Mouse (Mus musculus): ENCODE measurements at regions not wholly inside any gene's neighbourhood (a gene's known extent, or its start where the extent isn't known, plus 50 kb on each side); places are given as distances from the start of the nearest gene placed in this dataset.
"Not testable (repeated sequence)": the region's sequence is repeated elsewhere in the genome, so short reads cannot be mapped to it uniquely, and the experiment has no call there.

- Histone ChIP-seq H3K9ac (no peak overlapping the region), H3K27ac (ENCODE audit: poor library complexity, severe bottlenecking) (no peak overlapping the region), H3K9me3 (replicated peaks) (no peaks in the 10 kb centered on the region), H3K4me2 (no peak overlapping the region), H3K27me3 (replicated peaks) (no peaks in the 10 kb centered on the region), H3K4me3 (no peak overlapping the region), H3K4me1 (replicated peaks) (no peaks in the 10 kb centered on the region), H3K36me3 (no peaks in the 10 kb centered on the region)
- WGBS: 72% methylated on average over 3 of the region's 3 CpGs
- ATAC-seq (ENCODE audit: insufficient number of reproducible peaks, low FRiP score): no peak
Measured at GRCm38 (mm10) chr3:109224526-109224925, 101.6 kb downstream of the Slc25a24 start.

GRCm38 (mm10) chr3:109234275-109234674 is 106.2 kb upstream of the Vav3 start:
- no peak overlapping the region for H3K27ac ChIP-seq (ENCODE audit: poor library complexity, severe bottlenecking)

DNA sequence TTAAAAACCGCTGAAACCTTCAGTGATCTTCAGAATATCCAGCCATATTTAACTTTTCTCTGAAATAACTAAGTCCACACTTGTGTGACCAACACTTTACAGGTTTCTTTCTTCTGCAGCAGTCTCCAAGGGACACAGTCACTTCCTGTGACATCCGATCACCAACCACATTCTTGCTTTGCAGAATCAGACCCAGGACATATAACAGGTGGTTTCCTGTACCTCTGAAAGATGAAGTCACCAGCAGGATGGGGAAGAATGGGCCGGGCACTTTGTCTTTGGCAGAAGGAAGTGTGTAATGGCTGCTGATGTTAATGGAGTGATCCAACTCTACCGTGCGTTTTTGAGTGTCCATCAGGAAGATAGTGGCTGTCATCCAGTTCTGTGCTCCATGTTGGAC is 103.5 kb upstream of the Vav3 start:
- ATAC-seq (ENCODE audit: insufficient number of reproducible peaks, low FRiP score): no peak
- 66% methylated on average over 5 of the region's 5 CpGs for WGBS
- Histone ChIP-seq H3K36me3 (no peaks in the 10 kb centered on the region), H3K4me3 (no peak overlapping the region), H3K4me2 (no peak overlapping the region), H3K9ac (no peak overlapping the region), H3K27ac (ENCODE audit: poor library complexity, severe bottlenecking) (no peak overlapping the region), H3K9me3 (replicated peaks) (no peaks in the 10 kb centered on the region), H3K4me1 (replicated peaks) (no peaks in the 10 kb centered on the region), H3K27me3 (replicated peaks) (no peaks in the 10 kb centered on the region)

More at GRCm38 (mm10) chr3:109234275-109234674, 106.2 kb upstream of the Vav3 start:
- Histone ChIP-seq H3K4me3 (no peak overlapping the region), H3K27me3 (replicated peaks) (no peaks in the 10 kb centered on the region), H3K9ac (no peak overlapping the region), H3K4me1 (replicated peaks) (no peaks in the 10 kb centered on the region), H3K36me3 (no peaks in the 10 kb centered on the region), H3K4me2 (no peak overlapping the region), H3K9me3 (replicated peaks) (no peaks in the 10 kb centered on the region; the same call in 1 of the 2 replicates)
- ATAC-seq (ENCODE audit: insufficient number of reproducible peaks, low FRiP score): no peak
- 67% methylated on average over 4 of the region's 4 CpGs for WGBS

- Histone ChIP-seq H3K27me3 (replicated peaks) (no peaks in the 10 kb centered on the region), H3K9me3 (replicated peaks) (peaks cover 6% of the 10 kb centered on the region), H3K4me3 (no peak overlapping the region), H3K4me2 (no peak overlapping the region), H3K4me1 (replicated peaks) (no peaks in the 10 kb centered on the region), H3K36me3 (no peaks in the 10 kb centered on the region), H3K9ac (no peak overlapping the region), H3K27ac (ENCODE audit: poor library complexity, severe bottlenecking) (no peak overlapping the region)
- WGBS: 85% methylated on average over 1 of the region's 1 CpGs
- no peak for ATAC-seq (ENCODE audit: insufficient number of reproducible peaks, low FRiP score)
Measured at GRCm38 (mm10) chr3:109243491-109243890, 97.0 kb upstream of the Vav3 start.

DNA sequence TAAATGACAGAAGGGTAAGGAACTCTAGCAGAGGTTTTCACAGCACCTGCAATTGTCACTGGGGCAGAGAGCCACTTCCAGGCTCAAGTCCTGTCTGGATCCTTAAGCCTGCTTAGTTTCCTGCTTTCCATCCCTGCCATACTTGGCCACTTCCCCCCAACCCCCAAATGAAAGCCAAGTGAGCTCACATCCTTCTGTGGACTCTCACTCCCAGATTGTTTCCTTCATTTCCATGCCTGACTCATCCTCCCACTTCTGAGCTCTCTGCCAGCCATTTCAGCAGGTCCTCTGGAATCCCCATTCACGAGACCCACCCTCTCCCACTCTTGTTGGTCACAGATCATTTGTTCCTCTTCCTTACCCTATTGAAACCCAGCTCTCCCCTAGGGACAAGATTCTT is 91.7 kb upstream of the Vav3 start:
- ATAC-seq (ENCODE audit: insufficient number of reproducible peaks, low FRiP score): no peak
- H3K4me1 ChIP-seq (replicated peaks): peaks cover 16% of the 10 kb centered on the region
- H3K27ac ChIP-seq (ENCODE audit: poor library complexity, severe bottlenecking): no peak overlapping the region
- no peaks in the 10 kb centered on the region for H3K27me3 ChIP-seq (replicated peaks)
- no peak overlapping the region for H3K9ac ChIP-seq
- peaks cover 6% of the 10 kb centered on the region for H3K9me3 ChIP-seq (replicated peaks)
- no peaks in the 10 kb centered on the region for H3K36me3 ChIP-seq
- H3K4me3 ChIP-seq: no peak overlapping the region
- 41% methylated on average over 1 of the region's 1 CpGs for WGBS
- no peak overlapping the region for H3K4me2 ChIP-seq

GRCm38 (mm10) chr3:109249359-109249758 is 91.1 kb upstream of the Vav3 start:
- Histone ChIP-seq H3K9me3 (replicated peaks) (peaks cover 6% of the 10 kb centered on the region), H3K9ac (no peak overlapping the region), H3K4me2 (no peak overlapping the region), H3K4me1 (replicated peaks) (peaks cover 19% of the 10 kb centered on the region), H3K36me3 (no peaks in the 10 kb centered on the region), H3K27me3 (replicated peaks) (no peaks in the 10 kb centered on the region), H3K4me3 (no peak overlapping the region), H3K27ac (ENCODE audit: poor library complexity, severe bottlenecking) (no peak overlapping the region)
- 88% methylated on average over 1 of the region's 1 CpGs for WGBS
- no peak for ATAC-seq (ENCODE audit: insufficient number of reproducible peaks, low FRiP score)

DNA sequence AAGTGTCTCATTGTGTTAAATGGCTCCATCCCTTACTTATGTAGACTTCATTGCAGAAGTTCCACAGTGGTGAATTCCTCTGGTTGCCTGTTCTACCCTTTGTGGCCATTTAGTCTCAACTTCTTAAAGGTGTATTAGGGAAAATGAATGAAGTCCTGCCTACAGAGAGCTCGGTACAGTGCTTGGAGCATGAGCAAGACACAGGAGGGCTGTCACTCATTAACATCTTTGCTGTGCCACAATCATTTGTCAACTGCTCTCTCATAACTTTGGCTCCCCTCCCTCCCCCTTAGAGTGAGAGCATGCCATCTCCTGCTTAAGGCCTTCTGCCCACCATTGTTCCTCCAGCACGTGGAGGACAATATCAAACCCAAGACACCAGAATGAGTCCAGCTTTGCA is 90.5 kb upstream of the Vav3 start:
- WGBS: 78% methylated on average over 2 of the region's 2 CpGs

DNA sequence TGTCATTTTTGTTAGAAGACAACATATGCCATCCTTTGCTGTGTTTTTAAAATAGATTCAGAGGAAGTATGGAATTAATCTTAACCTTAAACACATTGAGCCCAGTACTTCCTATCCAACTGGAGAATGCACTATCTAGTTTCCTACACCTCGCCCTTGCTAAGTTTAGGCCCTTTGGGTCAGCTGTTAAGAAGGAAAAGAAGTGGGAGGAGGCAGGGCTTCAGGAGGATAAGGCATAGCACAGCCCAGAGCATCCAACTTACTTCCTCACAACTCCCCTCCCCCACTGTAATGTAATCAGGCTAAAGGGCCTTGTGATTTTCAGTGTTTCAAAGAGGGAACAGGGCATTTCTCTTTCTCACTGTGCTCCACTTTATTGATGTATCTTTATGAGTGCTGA is 88.7 kb upstream of the Vav3 start:
- H3K4me1 ChIP-seq (replicated peaks): peaks cover 42% of the 10 kb centered on the region
- no peak overlapping the region for H3K4me3 ChIP-seq
- no peaks in the 10 kb centered on the region for H3K27me3 ChIP-seq (replicated peaks)
- peak; percentile 79 for ATAC-seq (ENCODE audit: insufficient number of reproducible peaks, low FRiP score)
- no peaks in the 10 kb centered on the region for H3K36me3 ChIP-seq
- no peak overlapping the region for H3K9ac ChIP-seq
- H3K4me2 ChIP-seq: no peak overlapping the region
- no peaks in the 10 kb centered on the region for H3K9me3 ChIP-seq (replicated peaks)
- peak overlapping the region; percentile 51 for H3K27ac ChIP-seq (ENCODE audit: poor library complexity, severe bottlenecking)
- 17% methylated on average over 1 of the region's 1 CpGs for WGBS

More for the DNA sequence above, 90.5 kb upstream of the Vav3 start:
- no peak for ATAC-seq (ENCODE audit: insufficient number of reproducible peaks, low FRiP score)
- H3K36me3 ChIP-seq: no peaks in the 10 kb centered on the region
- H3K9ac ChIP-seq: no peak overlapping the region
- H3K27ac ChIP-seq (ENCODE audit: poor library complexity, severe bottlenecking): no peak overlapping the region
- no peak overlapping the region for H3K4me3 ChIP-seq
- H3K4me1 ChIP-seq (replicated peaks): peaks cover 25% of the 10 kb centered on the region
- H3K27me3 ChIP-seq (replicated peaks): no peaks in the 10 kb centered on the region
- H3K4me2 ChIP-seq: no peak overlapping the region
- H3K9me3 ChIP-seq (replicated peaks): peaks cover under 1% of the 10 kb centered on the region

DNA sequence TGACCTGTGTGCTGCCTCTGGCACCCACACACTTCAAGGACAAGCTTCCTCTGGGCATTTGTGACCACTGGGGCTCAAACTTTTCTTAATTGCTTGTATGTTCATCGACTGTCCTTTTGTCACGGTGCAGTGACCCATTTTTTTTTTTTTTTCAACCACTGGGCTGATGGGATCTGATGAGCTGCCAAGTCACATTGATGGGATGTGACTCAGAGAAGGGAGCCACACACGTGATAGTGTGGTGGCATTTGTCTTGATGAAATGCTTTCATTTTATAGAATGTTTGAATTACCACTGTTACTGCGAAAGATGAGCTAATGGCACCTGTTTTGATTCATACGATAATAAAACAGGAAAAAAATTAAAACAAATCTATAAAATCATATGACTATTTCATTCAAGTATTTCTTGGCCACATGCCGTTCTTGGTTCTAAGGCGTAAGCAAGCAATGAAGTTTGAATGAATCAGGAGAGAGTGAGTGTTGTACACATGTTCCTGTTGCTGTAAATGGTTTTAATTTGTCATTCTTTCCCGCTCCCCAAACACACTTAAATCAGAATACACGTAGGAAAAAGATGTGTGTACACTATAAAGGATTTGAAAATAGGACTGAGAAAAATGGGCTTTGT is 86.3 kb upstream of the Vav3 start:
- H3K4me2 ChIP-seq: no peak overlapping the region
- WGBS: 73% methylated on average over 9 of the region's 9 CpGs
- H3K9me3 ChIP-seq (replicated peaks): no peaks in the 10 kb centered on the region
- no peaks in the 10 kb centered on the region for H3K36me3 ChIP-seq
- H3K4me1 ChIP-seq (replicated peaks): peaks cover 50% of the 10 kb centered on the region
- H3K27me3 ChIP-seq (replicated peaks): no peaks in the 10 kb centered on the region
- ATAC-seq (ENCODE audit: insufficient number of reproducible peaks, low FRiP score): no peak
- no peak overlapping the region; the same call in 1 of the 2 replicates for H3K27ac ChIP-seq (ENCODE audit: poor library complexity, severe bottlenecking)
- H3K4me3 ChIP-seq: no peak overlapping the region
- H3K9ac ChIP-seq: no peak overlapping the region

DNA sequence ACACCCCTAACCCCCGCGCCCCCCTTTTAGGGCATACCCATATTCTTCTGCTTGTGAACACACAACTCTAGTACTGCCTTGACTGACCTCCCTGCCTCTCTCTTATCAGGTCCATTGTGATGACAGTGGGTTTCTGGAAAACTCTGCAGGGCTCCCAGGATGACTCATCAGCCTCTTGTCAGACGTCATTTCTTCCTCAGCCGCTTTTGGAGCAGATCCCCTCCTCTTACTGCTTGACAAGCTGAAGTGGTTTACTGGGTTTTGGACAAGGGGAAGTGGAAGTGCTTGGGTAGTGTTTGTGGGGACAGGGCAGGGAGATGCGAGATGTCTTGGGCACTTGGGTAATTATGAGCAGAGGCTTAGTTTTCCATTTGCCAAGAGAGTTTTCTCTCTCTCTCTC is 85.5 kb upstream of the Vav3 start:
- Histone ChIP-seq H3K9ac (no peak overlapping the region), H3K4me1 (replicated peaks) (peaks cover 50% of the 10 kb centered on the region), H3K27me3 (replicated peaks) (no peaks in the 10 kb centered on the region), H3K27ac (ENCODE audit: poor library complexity, severe bottlenecking) (peak overlapping the region; percentile 60; the same call in 1 of the 2 replicates), H3K9me3 (replicated peaks) (no peaks in the 10 kb centered on the region), H3K4me3 (no peak overlapping the region), H3K36me3 (no peaks in the 10 kb centered on the region), H3K4me2 (peak overlapping the region; percentile 23; the same call in 1 of the 2 replicates)
- ATAC-seq (ENCODE audit: insufficient number of reproducible peaks, low FRiP score): peak; percentile 78
- WGBS: 33% methylated on average over 5 of the region's 5 CpGs

DNA sequence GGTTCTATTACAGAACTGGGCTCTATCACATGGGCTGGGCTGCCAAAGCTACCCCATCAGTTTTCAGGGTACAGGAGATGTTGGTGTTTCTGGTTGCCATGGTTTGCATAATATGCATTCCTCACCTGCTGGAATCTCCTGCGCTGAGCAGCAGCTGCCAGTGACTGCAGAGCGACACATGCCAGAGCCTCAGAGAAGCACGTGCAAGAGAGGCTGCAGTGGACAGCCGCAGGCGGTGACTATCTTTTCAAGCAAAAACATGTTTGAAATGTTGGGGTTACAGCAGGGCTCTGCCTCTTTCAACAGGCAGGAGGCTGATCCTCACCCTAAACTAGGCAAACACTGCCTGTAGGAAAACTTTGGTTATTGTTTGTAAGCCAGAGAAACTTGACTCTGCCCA is 83.7 kb upstream of the Vav3 start:
- H3K27me3 ChIP-seq (replicated peaks): no peaks in the 10 kb centered on the region
- no peak overlapping the region for H3K4me3 ChIP-seq
- no peaks in the 10 kb centered on the region for H3K9me3 ChIP-seq (replicated peaks)
- H3K4me2 ChIP-seq: no peak overlapping the region
- no peak for ATAC-seq (ENCODE audit: insufficient number of reproducible peaks, low FRiP score)
- H3K36me3 ChIP-seq: no peaks in the 10 kb centered on the region
- H3K4me1 ChIP-seq (replicated peaks): peaks cover 42% of the 10 kb centered on the region
- no peak overlapping the region for H3K27ac ChIP-seq (ENCODE audit: poor library complexity, severe bottlenecking)
- H3K9ac ChIP-seq: no peak overlapping the region
- WGBS: 40% methylated on average over 5 of the region's 5 CpGs

GRCm38 (mm10) chr3:109266947-109267346 is 73.5 kb upstream of the Vav3 start:
- not testable (repeated sequence) for H3K9me3 ChIP-seq (replicated peaks); H3K4me2 ChIP-seq; H3K27me3 ChIP-seq (replicated peaks); H3K36me3 ChIP-seq; ATAC-seq (ENCODE audit: insufficient number of reproducible peaks, low FRiP score); H3K4me1 ChIP-seq (replicated peaks); H3K27ac ChIP-seq (ENCODE audit: poor library complexity, severe bottlenecking); H3K4me3 ChIP-seq; H3K9ac ChIP-seq
- 61% methylated on average over 8 of the region's 8 CpGs for WGBS
